Mouse (Mus musculus) limb, embryonic 11.5 days (tissue): ENCODE measurements at regions not wholly inside any gene's neighbourhood (a gene's known extent, or its start where the extent isn't known, plus 50 kb on each side); places are given as distances from the start of the nearest gene placed in this dataset.

ENCODE experiments used
- ATAC-seq: fragments of 200-750 bp; cut with Nextera tagmentation; 2 replicates; pipeline ENCODE4 v1.8.0; 2017; ENCODE audit warnings: low read depth; ENCODE audit not compliant: insufficient number of reproducible peaks, low FRiP score, low TSS enrichment
- DNase-seq: peaks from one replicate; pipeline ENCODE4 v3.0.0-alpha.2; 2015; ENCODE audit warnings: low spot score
- H3K27ac ChIP-seq: fragments of 300-500 bp; sonication (generic); replicated peaks from 2 replicates; pipeline ENCODE4 v1.5.1; 2014; ENCODE audit warnings: low read depth, mild to moderate bottlenecking, low read length
- H3K27me3 ChIP-seq: fragments of 300-500 bp; sonication (generic); 2 replicates; pipeline ENCODE4 v1.6.1; 2014; ENCODE audit warnings: mild to moderate bottlenecking, low read length, mixed read lengths; ENCODE audit not compliant: control insufficient read depth, insufficient read depth
- H3K36me3 ChIP-seq: fragments of 300-500 bp; sonication (generic); 2 replicates; pipeline ENCODE4 v1.6.1; 2014; ENCODE audit warnings: mild to moderate bottlenecking, low read length, moderate library complexity, mixed read lengths; ENCODE audit not compliant: control insufficient read depth, insufficient read depth
- H3K4me1 ChIP-seq: fragments of 300-500 bp; sonication (generic); 2 replicates; pipeline ENCODE4 v1.6.1; 2014; ENCODE audit warnings: low read length, mixed read lengths; ENCODE audit not compliant: control insufficient read depth, insufficient read depth
- H3K4me2 ChIP-seq: fragments of 300-500 bp; sonication (generic); 2 replicates; pipeline ENCODE4 v1.6.1; 2014; ENCODE audit warnings: low read depth, mild to moderate bottlenecking, moderate library complexity; ENCODE audit not compliant: severe bottlenecking
- H3K4me3 ChIP-seq: fragments of 300-500 bp; sonication (generic); 2 replicates; pipeline ENCODE4 v1.5.1; 2014; ENCODE audit warnings: low read depth, low read length
- H3K9ac ChIP-seq: fragments of 300-500 bp; sonication (generic); 2 replicates; pipeline ENCODE4 v1.6.1; 2014; ENCODE audit warnings: mild to moderate bottlenecking, low read length
- H3K9me3 ChIP-seq: fragments of 300-500 bp; sonication (generic); 2 replicates; pipeline ENCODE4 v1.6.1; 2016; ENCODE audit warnings: low read length; ENCODE audit not compliant: control insufficient read depth
- whole genome bisulfite sequencing: fragments of 180-500 bp; shearing (Covaris S2); extraction: QIAGEN DNeasy Blood & Tissue Kit; methylation state at CpG from one replicate; pipeline ENCODE4 v1.1.7; 2014; 5-methylcytosine and 5-hydroxymethylcytosine counted together

DNA sequence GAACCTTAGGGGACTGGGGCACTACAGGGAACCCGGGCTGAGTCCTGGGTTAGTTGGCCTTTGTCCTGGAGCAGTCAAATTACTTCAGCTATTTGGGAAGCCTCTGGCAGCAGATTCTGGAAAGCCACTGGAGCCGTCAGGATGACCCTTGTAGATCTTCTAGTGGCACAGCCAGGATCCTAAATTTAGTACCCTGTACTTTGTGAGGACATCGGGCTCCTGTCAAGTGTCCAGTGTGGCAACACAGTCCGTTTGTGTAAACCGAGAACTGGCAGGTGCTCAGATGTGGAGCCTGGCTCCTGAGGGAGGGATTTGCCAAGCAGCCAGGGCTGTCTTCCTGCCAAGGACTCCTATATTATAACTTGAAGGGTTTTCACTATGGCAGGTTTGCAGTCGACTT is 76.8 kb upstream of the Pced1b start:
- H3K4me1 ChIP-seq = no peaks in the 10 kb centered on the region; the same call in 1 of the 2 replicates
- H3K27ac ChIP-seq = no peak overlapping the region
- no peaks in the 10 kb centered on the region for H3K36me3 ChIP-seq
- H3K9ac ChIP-seq = no peak overlapping the region
- H3K4me3 ChIP-seq = no peak overlapping the region
- DNase-seq (no peak), ATAC-seq (no peak)
- H3K4me2 ChIP-seq = no peak overlapping the region
- H3K27me3 ChIP-seq = no peaks in the 10 kb centered on the region
- 82% methylated on average over 6 of the region's 6 CpGs for WGBS
- H3K9me3 ChIP-seq = no peaks in the 10 kb centered on the region

- 91% methylated on average over 10 of the region's 10 CpGs for WGBS
Observed at GRCm38 (mm10) chr15:97169381-97169780, 77.5 kb upstream of the Pced1b start.

DNA sequence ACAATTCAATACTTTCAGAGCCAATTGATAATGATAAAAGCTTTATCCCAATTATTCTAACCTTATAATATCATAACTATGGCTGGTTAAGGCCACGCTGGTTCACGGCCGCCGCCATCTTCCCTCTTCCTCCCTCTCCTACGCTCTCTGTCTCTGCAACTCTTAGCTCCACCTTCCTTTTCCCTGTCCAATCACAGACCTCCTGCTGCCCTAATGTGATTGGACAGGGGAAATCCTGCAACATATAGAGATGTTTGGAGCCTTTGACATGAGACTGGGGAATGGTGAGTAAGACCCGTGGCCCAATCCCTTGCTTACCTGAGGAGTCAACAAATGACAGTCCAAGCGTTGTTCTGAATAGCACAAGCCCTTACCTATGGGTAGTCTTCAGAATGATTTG is 79.8 kb upstream of the Pced1b start:
- ATAC-seq = no peak

More at GRCm38 (mm10) chr15:97169381-97169780, 77.5 kb upstream of the Pced1b start:
- no peaks in the 10 kb centered on the region for H3K4me1 ChIP-seq
- ATAC-seq (no peak), DNase-seq (no peak)
- H3K27ac ChIP-seq = no peak overlapping the region
- H3K9ac ChIP-seq = no peak overlapping the region
- no peak overlapping the region for H3K4me2 ChIP-seq
- no peaks in the 10 kb centered on the region for H3K9me3 ChIP-seq
- no peaks in the 10 kb centered on the region for H3K36me3 ChIP-seq
- no peak overlapping the region for H3K4me3 ChIP-seq
- no peaks in the 10 kb centered on the region for H3K27me3 ChIP-seq

DNA sequence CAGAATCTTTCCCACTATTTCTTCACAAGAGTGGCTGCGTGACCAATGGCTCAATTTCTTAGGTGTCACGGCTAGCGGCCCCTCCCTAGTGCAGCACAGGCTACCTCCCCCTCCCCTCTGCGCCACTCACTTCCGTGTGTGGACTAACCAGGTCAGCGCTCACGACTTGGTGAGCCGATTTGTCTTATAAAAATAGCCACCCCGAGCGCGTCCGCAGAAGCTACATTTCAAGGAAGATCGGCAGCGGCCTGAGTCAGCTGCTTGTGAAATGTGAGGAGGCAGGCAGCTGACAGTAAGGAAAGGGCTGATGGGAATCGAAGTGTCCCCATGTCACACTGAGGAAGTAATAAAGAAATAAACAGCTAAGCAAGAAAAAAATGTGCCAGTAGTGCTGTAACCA is 82.3 kb upstream of the Pced1b start:
- Histone ChIP-seq H3K27ac (no peak overlapping the region), H3K4me3 (no peak overlapping the region), H3K4me2 (no peak overlapping the region), H3K36me3 (no peaks in the 10 kb centered on the region), H3K4me1 (no peaks in the 10 kb centered on the region), H3K9me3 (no peaks in the 10 kb centered on the region), H3K27me3 (no peaks in the 10 kb centered on the region), H3K9ac (no peak overlapping the region)
- 88% methylated on average over 15 of the region's 15 CpGs for WGBS
- no peak for DNase-seq
- ATAC-seq = no peak

More for the DNA sequence above, 79.8 kb upstream of the Pced1b start:
- Histone ChIP-seq H3K9ac (no peak overlapping the region), H3K27ac (no peak overlapping the region), H3K27me3 (no peaks in the 10 kb centered on the region), H3K4me2 (no peak overlapping the region), H3K4me3 (no peak overlapping the region), H3K36me3 (no peaks in the 10 kb centered on the region), H3K4me1 (no peaks in the 10 kb centered on the region), H3K9me3 (no peaks in the 10 kb centered on the region)
- 97% methylated on average over 7 of the region's 7 CpGs for WGBS
- DNase-seq = no peak

DNA sequence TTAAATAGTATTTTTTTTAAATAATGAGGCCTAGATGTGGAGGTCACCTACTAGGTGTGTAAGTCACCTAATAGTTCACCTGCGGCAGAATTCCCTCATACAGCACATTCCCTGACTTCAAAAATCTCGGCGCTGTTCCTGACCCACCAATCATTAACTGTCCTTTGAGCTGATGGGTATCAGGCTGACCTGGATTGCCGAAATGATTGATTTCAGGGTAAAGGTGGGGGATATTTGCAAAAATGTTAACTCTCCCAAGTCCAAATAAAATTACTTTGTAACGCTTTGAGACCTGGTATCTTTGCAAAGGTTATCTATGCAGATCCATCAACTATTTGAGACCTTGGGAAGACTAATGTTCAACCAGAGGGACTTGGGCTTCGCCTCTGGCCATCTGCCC is 82.9 kb upstream of the Pced1b start:
- DNase-seq (no peak), ATAC-seq (no peak)
- Histone ChIP-seq H3K27ac (no peak overlapping the region), H3K27me3 (no peaks in the 10 kb centered on the region), H3K4me2 (no peak overlapping the region), H3K9ac (no peak overlapping the region), H3K36me3 (no peaks in the 10 kb centered on the region), H3K9me3 (no peaks in the 10 kb centered on the region), H3K4me1 (no peaks in the 10 kb centered on the region), H3K4me3 (no peak overlapping the region)
- WGBS = 90% methylated on average over 6 of the region's 6 CpGs

DNA sequence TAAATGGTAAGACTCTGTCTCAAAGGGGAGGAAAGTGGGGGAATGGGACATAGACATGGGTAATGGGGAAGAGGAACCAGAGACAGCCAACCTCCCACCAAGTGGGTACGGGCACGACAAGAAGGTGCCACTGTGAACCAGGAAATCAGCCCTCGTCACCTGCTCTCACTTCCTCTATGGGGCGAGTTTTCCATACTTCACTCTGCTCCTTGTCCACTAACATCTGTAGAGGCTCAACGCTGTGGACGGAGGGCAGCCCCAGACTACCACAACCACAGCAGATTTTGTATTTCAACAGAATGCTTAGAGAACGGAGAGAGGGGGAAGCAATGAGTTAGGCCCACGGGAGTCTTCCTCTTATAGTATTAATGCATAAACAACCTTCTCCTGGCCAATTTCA is 83.8 kb upstream of the Pced1b start:
- no peak overlapping the region for H3K9ac ChIP-seq
- WGBS = 87% methylated on average over 8 of the region's 8 CpGs
- DNase-seq (no peak), ATAC-seq (no peak)
- no peak overlapping the region for H3K4me3 ChIP-seq
- no peak overlapping the region for H3K4me2 ChIP-seq
- no peaks in the 10 kb centered on the region for H3K4me1 ChIP-seq
- H3K9me3 ChIP-seq = no peaks in the 10 kb centered on the region
- no peaks in the 10 kb centered on the region for H3K36me3 ChIP-seq
- H3K27me3 ChIP-seq = no peaks in the 10 kb centered on the region
- H3K27ac ChIP-seq = no peak overlapping the region

- H3K27ac ChIP-seq = no peak overlapping the region
- no peak for DNase-seq
- H3K9me3 ChIP-seq = no peaks in the 10 kb centered on the region
- no peak overlapping the region for H3K9ac ChIP-seq
- no peak overlapping the region for H3K4me3 ChIP-seq
- no peak for ATAC-seq
- H3K36me3 ChIP-seq = no peaks in the 10 kb centered on the region
- H3K27me3 ChIP-seq = no peaks in the 10 kb centered on the region
- no peaks in the 10 kb centered on the region for H3K4me1 ChIP-seq
- 84% methylated on average over 8 of the region's 8 CpGs for WGBS
- H3K4me2 ChIP-seq = no peak overlapping the region
Observed at GRCm38 (mm10) chr15:97162305-97162704, 84.6 kb upstream of the Pced1b start.

GRCm38 (mm10) chr15:97161530-97161929 is 85.4 kb upstream of the Pced1b start:
- no peak overlapping the region for H3K4me2 ChIP-seq
- WGBS = 90% methylated on average over 5 of the region's 5 CpGs
- H3K4me1 ChIP-seq = no peaks in the 10 kb centered on the region
- no peak overlapping the region for H3K27ac ChIP-seq
- no peak overlapping the region for H3K4me3 ChIP-seq
- H3K36me3 ChIP-seq = no peaks in the 10 kb centered on the region
- no peaks in the 10 kb centered on the region for H3K9me3 ChIP-seq
- no peak for ATAC-seq
- no peak overlapping the region for H3K9ac ChIP-seq
- DNase-seq = no peak
- no peaks in the 10 kb centered on the region for H3K27me3 ChIP-seq

DNA sequence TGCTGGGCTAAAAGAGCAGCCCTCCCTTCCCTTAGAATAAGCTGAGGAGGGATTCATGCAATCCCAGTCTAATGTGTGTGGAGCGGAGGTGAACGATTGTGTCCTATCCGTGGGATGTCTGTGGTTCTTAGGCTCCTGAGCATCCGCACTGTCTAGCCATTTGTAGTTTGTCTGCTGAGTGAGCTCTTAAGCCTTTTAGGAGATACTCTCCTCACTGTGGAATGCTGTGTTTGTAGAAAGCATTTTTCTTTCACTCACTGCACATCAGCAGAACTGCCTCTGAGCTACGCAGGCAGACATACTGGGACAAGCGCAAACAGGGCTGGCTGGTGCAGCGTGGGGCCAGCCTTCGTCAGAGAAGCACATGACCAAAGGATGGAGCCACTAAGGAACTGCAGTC is 94.6 kb upstream of the Pced1b start:
- H3K36me3 ChIP-seq = no peaks in the 10 kb centered on the region
- no peaks in the 10 kb centered on the region for H3K9me3 ChIP-seq
- DNase-seq (no peak), ATAC-seq (no peak)
- H3K4me3 ChIP-seq = no peak overlapping the region
- no peak overlapping the region for H3K9ac ChIP-seq
- H3K4me1 ChIP-seq = no peaks in the 10 kb centered on the region
- H3K4me2 ChIP-seq = no peak overlapping the region
- 79% methylated on average over 8 of the region's 8 CpGs for WGBS
- no peak overlapping the region for H3K27ac ChIP-seq
- no peaks in the 10 kb centered on the region for H3K27me3 ChIP-seq
